Mouse (Mus musculus) heart, adult 2 months (tissue): ENCODE results near the gene Pknox1. TPM values are rescaled to one million over a fixed set of nuclear protein-coding genes. Genes with fewer than 3 reads are reported as not detected.
"Not testable (repeated sequence)": the region's sequence is repeated elsewhere in the genome, so short reads cannot be mapped to it uniquely, and the experiment has no call there.

Source experiments
- DNase-seq, 2 experiments: peaks; one replicate each; pipeline ENCODE4 v3.0.0; 2021
- H3K27ac ChIP-seq: fragments of 200-600 bp; 2 replicates; pipeline ENCODE4 v1.8.1; 2022
- H3K27me3 ChIP-seq: fragments of 200-500 bp; 2 replicates; pipeline ENCODE4 v1.6.1; 2012; ENCODE audit warnings: mild to moderate bottlenecking, low read length, inconsistent platforms, mixed read lengths; ENCODE audit not compliant: control insufficient read depth, insufficient read depth
- H3K36me3 ChIP-seq: fragments of 200-500 bp; 2 replicates; pipeline ENCODE4 v1.6.1; 2012; ENCODE audit warnings: low read length, inconsistent platforms; ENCODE audit not compliant: control insufficient read depth, insufficient read depth
- H3K4me1 ChIP-seq: fragments of 200-500 bp; 2 replicates; pipeline ENCODE4 v1.6.1; 2011; ENCODE audit warnings: low read length; ENCODE audit not compliant: control insufficient read depth, insufficient read depth
- H3K4me3 ChIP-seq: fragments of 200-600 bp; 2 replicates; pipeline ENCODE4 v1.8.1; 2022
- H3K79me2 ChIP-seq: fragments of 200-500 bp; replicated peaks from 2 replicates; pipeline ENCODE4 v1.6.1; 2012; ENCODE audit warnings: mild to moderate bottlenecking, inconsistent platforms, low read length, moderate library complexity, mixed read lengths; ENCODE audit not compliant: control insufficient read depth, insufficient read depth
- H3K9ac ChIP-seq: fragments of 200-500 bp; 2 replicates; pipeline ENCODE4 v1.6.1; 2012; ENCODE audit warnings: low read depth, mild to moderate bottlenecking, control low read depth, inconsistent platforms, low read length, mixed read lengths
- CTCF ChIP-seq: fragments of 200-600 bp; IDR thresholded peaks from 2 replicates; pipeline ENCODE4 v1.8.1; 2022; ENCODE audit warnings: antibody characterized with exemption, mild to moderate bottlenecking, moderate library complexity
- EP300 ChIP-seq: fragments of 200-500 bp; IDR thresholded peaks from 2 replicates; pipeline ENCODE4 v1.6.1; 2011; ENCODE audit warnings: low read depth, low read length, control low read depth; ENCODE audit not compliant: insufficient read depth
- POLR2A ChIP-seq: fragments of 200-500 bp; IDR thresholded peaks from 2 replicates; pipeline ENCODE4 v1.6.1; 2011; ENCODE audit warnings: mild to moderate bottlenecking, low read depth, low read length, control low read depth; ENCODE audit not compliant: insufficient read depth
- WGBS: fragments of 180-500 bp; shearing (Covaris S2); methylation state at CpG from one replicate; pipeline ENCODE4 v1.1.7; 2018; 5-methylcytosine and 5-hydroxymethylcytosine counted together
- intact Hi-C: fragments of 180-260 bp; cut with DNase I; formaldehyde crosslinking; loops from one replicate; pipeline ENCODE4 v1.15.1; 2025
- polyA plus RNA-seq: library from polyadenylated mRNA; depleted of rRNA; stranded (reverse); fragments of >200 nt; gene quantifications from 2 replicates; pipeline ENCODE4 v1.2.3, GENCODE M21; 2012
- total RNA-seq, 2 experiments: library from RNA; stranded (reverse); gene quantifications; 2 replicates each; pipeline ENCODE4 v1.2.3; 2021

The Pknox1 gene
- total and polyA plus RNA-seq, 3 experiments: 6.8 to 13.1 (median 9.3) TPM

DNA sequence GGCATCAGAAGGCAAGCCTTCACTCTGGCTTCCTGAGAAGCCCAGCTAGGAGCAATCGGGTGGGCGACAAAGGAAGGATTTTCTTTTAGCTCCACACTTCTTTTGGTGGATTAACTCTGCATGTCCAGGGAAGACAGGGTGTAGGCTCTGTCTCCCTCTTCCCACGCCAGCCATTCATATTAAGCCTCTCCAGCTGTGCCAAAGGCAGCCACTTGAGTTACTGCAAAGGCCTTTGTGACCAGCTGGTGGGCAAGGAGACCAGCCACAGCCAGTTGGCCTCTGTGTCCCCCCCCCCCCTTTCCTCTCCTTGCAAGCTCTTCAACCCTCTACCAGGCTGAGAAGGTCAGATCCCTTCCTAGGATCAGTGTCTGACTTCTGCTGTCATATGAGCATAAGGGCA is 16.6 kb upstream of the Pknox1 start:
- no peaks in the 10 kb centered on the region for H3K79me2 ChIP-seq
- H3K4me3 ChIP-seq: no peak overlapping the region

DNA sequence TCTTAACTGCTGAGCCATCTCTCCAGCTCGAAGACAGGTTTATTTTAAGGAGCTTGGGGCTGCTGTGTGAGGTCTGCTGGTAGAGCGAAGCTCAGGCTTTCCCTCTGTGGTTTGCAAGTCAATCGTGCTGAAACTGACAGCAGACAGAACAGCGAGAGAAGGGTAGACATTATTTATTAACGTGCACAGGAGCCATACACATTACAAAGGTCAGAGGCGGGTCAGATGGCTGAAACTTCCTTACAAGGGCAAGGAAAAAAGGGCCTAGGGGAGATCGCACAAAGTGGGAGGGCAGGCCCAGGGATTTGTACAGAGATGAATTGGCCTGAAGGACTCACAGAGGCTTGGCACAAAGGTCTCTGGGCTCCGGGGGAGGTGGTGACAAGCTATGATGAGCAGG is 15.1 kb upstream of the Pknox1 start:
- Histone ChIP-seq H3K27me3 (no peaks in the 10 kb centered on the region), H3K36me3 (no peaks in the 10 kb centered on the region), H3K79me2 (no peaks in the 10 kb centered on the region), H3K4me1 (no peaks in the 10 kb centered on the region), H3K9ac (no peak overlapping the region), H3K4me3 (no peak overlapping the region), H3K27ac (no peak overlapping the region)
- DNase-seq: no peak
- intact Hi-C loops: no loop called here
- 66% methylated on average over 8 of the region's 8 CpGs for WGBS
- TF ChIP-seq CTCF (no peak), POLR2A (no peak), EP300 (no peak)

More for the DNA sequence above, 16.6 kb upstream of the Pknox1 start:
- no peak overlapping the region for H3K27ac ChIP-seq
- H3K4me1 ChIP-seq: no peaks in the 10 kb centered on the region
- H3K36me3 ChIP-seq: no peaks in the 10 kb centered on the region
- no peak for TF ChIP-seq POLR2A
- no peak for TF ChIP-seq EP300
- no peak for TF ChIP-seq CTCF
- intact Hi-C loops: no loop called here
- WGBS: 80% methylated on average over 3 of the region's 3 CpGs
- DNase-seq: no peak
- no peaks in the 10 kb centered on the region for H3K27me3 ChIP-seq
- H3K9ac ChIP-seq: no peak overlapping the region

DNA sequence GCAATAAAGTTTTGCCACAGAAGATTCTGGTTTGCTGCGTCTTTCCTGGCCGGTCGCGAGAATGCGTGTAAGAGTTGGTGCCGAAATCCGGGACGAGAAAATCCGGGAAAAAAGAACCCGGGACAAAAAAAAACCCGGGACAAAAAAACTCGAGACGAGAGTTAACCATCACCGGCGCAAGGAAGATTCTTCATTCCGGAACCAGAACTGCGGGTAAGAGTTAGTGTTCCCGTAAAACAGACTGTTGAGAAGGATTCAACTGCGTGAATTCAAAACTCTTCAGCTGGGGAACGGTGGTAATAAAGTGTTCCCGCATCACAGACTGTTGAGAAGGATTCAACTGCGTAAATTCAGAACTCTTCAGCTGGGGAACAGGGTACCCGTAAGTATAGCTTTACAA is 11.9 kb upstream of the Pknox1 start:
- H3K9ac ChIP-seq, intact Hi-C loops, H3K4me1 ChIP-seq: not testable (repeated sequence)

DNA sequence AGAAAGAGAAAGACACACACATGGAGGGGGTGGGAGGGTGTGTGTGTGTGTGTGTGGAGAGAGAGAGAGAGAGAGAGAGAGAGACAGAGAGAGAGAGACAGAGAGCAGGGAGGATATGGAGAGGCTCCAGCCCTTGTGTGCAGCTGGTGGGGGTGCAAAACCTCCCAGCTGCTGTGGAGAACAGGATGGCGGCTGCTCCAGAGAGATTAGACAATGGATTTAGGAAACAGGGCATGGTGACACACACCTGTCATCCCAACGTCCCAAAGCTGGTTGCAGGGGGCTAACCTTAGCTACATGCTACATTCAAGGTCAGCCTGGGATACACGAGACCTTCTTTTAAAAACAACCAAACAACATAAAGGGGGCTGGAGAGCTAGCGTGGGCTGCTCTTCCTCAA is 8.3 kb upstream of the Pknox1 start:
- Histone ChIP-seq H3K79me2 (no peaks in the 10 kb centered on the region), H3K4me1 (peaks cover 1% of the 10 kb centered on the region), H3K36me3 (no peaks in the 10 kb centered on the region), H3K27me3 (no peaks in the 10 kb centered on the region), H3K27ac (no peak overlapping the region), H3K4me3 (no peak overlapping the region), H3K9ac (no peak overlapping the region)
- 52% methylated on average over 4 of the region's 4 CpGs for WGBS
- intact Hi-C loops: no loop called here
- DNase-seq: no peak
- TF ChIP-seq EP300: no peak
- TF ChIP-seq POLR2A: no peak
- TF ChIP-seq CTCF: no peak

More for the DNA sequence above, 11.9 kb upstream of the Pknox1 start:
- not testable (repeated sequence) for H3K27me3 ChIP-seq, H3K27ac ChIP-seq, H3K79me2 ChIP-seq, DNase-seq, H3K36me3 ChIP-seq, H3K4me3 ChIP-seq
- WGBS: 95% methylated on average over 23 of the region's 23 CpGs

DNA sequence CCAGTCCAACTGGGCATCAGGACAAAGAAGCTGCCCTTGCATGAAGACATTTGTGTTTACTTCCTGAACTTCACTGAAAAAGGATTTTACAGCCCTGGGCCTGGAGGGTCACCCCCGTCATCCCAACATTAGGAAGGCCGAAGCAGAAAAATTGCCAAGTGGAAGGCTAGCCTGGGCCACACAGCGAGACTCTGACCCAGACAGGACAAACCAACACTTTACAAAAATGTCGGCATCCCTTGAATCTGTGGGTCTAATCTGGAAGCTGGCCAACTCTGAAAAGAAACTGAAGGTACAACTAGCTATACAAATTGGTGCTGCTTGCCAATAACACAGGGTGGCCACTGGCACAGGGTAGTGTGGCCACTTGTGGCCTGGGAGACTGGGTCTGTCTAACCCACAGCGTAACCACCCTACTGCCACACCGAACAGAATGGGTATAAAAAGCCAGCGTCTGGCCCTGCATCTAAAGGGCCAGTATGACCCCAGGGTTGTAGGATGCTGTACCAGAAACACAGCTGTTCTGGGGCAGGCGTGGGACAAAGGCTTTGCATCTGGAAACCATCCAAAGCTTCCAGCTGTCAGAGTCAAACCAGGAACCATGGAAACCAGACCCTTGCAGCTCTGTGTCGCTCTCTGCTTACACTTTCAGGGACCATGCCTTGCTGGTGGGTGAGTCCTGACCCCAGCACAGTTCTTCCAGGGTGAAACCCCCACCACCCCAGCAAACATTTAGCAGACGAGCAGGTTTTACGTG is 7.2 kb upstream of the Pknox1 start:
- no peaks in the 10 kb centered on the region for H3K36me3 ChIP-seq
- no peak for TF ChIP-seq CTCF
- no peak for TF ChIP-seq POLR2A
- TF ChIP-seq EP300: no peak
- peak overlapping the region; percentile 28 for H3K27ac ChIP-seq
- no peaks in the 10 kb centered on the region for H3K79me2 ChIP-seq
- DNase-seq: peak; percentile 41 to 58
- peaks cover 1% of the 10 kb centered on the region for H3K4me1 ChIP-seq
- no peak overlapping the region for H3K9ac ChIP-seq
- WGBS: 50% methylated on average over 11 of the region's 11 CpGs
- no peak overlapping the region for H3K4me3 ChIP-seq
- no peaks in the 10 kb centered on the region for H3K27me3 ChIP-seq
- intact Hi-C loops: no loop called here

DNA sequence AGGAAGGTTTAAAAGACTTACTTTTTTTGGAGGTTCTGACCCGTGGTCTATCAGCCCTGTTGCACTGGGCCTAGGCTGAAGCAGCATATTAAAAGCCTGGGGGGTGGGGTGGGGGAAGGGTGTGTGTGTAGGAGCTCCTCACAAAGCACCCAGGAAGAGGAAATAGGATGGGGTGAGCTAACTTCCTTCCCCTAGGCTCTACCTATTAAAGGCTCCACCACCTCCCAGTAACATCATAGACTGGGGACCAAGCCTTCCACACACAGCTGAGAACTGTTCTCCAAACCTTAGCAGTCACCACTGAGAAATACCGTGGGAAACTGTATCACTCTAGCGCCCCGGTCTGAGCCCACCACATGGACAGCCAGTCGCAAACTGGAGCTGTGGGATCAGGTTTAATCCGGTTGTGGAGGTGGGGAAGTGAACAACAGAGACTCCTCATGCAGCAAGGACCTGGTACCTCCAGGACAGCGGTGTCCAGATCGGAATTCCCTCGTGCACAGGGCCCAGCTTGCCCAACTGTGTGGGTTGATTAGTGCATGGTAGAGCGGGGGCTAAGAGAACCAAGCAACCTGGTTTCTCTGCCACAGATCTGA is 6.5 kb upstream of the Pknox1 start:
- no peak for DNase-seq
- H3K4me3 ChIP-seq: no peak overlapping the region
- no peak overlapping the region for H3K9ac ChIP-seq
- H3K79me2 ChIP-seq: no peaks in the 10 kb centered on the region
- no peaks in the 10 kb centered on the region for H3K36me3 ChIP-seq
- intact Hi-C loops: no loop called here
- 72% methylated on average over 10 of the region's 10 CpGs for WGBS
- TF ChIP-seq CTCF (no peak), POLR2A (0 out of 2 replicates have a peak, but pooled peaks have one; percentile 20)
- peaks cover 1% of the 10 kb centered on the region for H3K4me1 ChIP-seq
- no peaks in the 10 kb centered on the region for H3K27me3 ChIP-seq
- peak overlapping the region; percentile 28; the same call in 1 of the 2 replicates for H3K27ac ChIP-seq
